Mouse (Mus musculus) sigmoid colon, adult 10 weeks (tissue): ENCODE data around the gene Gria4. TPM values are rescaled to one million over a fixed set of nuclear protein-coding genes. Genes with fewer than 3 reads are reported as not detected.

ENCODE experiments used
- polyA plus RNA-seq: library from polyadenylated mRNA; stranded (reverse); fragments of 350-450 nt; fragmentation: Illumina TruSeq; extraction: RNeasy Lipid Tissue Mini Kit (QIAGEN cat#74804); gene quantifications from one replicate; pipeline ENCODE4 v1.2.3, GENCODE M21; 2014; ENCODE audit warnings: low read depth, low replicate concordance

Gria4 gene
- 5.0 TPM for polyA plus RNA-seq

GRCm38 (mm10) chr9:4795544-4796288 is at the start of gene Gria4:
Gene Gria4, minus strand, starts transcription at chr9:4796234.

GRCm38 (mm10) chr9:4375828-4376639 is 420.0 kb downstream of the Gria4 start, which contains the start of gene Msantd4:
Gene Msantd4, plus strand, starts transcription at chr9:4376562.

